Mouse (Mus musculus) embryonic facial prominence, embryonic 15.5 days (tissue): ENCODE measurements around the gene Mcpt8. TPM values are rescaled to one million over a fixed set of nuclear protein-coding genes. Genes with fewer than 3 reads are reported as not detected.

ENCODE experiments used
- microRNA-seq: library from miRNA; unstranded; fragments of <30 nt; microRNA quantifications from one replicate; pipeline ENCODE4, GENCODE M21; 2016; ENCODE audit warnings: borderline number of aligned reads
- polyA plus RNA-seq: library from polyadenylated mRNA; unstranded; fragments of >200 nt; fragmentation: Nextera tagmentation; extraction: Ambion mirVana; gene quantifications from 2 replicates; pipeline ENCODE4 v1.2.1, GENCODE M21; 2015

Gene Mcpt8
- polyA plus RNA-seq, 1 experiment from 2014 or later: 1.5 TPM

Small RNA genes within 50 kb of the gene (microRNA-seq; reads per million reads assigned to microRNA genes)
- not detected for gene Mir6949

Other genes with a start within 250 kb of the Mcpt8 start
- gene Nynrin, start 231.3 kb downstream of the Mcpt8 start, polyA plus RNA-seq: 20.8 and 25.0 TPM in 2 replicates
- 0.33 and 0.35 TPM in 2 replicates for gene Cbln3, start 200.9 kb downstream of the Mcpt8 start, polyA plus RNA-seq
- 18.8 and 19.9 TPM in 2 replicates for gene Khnyn, start 200.3 kb downstream of the Mcpt8 start, polyA plus RNA-seq
- 73.9 and 79.1 TPM in 2 replicates for gene Sdr39u1, start 185.0 kb downstream of the Mcpt8 start, polyA plus RNA-seq
- 320 and 374 TPM in 2 replicates for gene Cma1, start 140.6 kb downstream of the Mcpt8 start, polyA plus RNA-seq
- gene Cma2, start 134.3 kb downstream of the Mcpt8 start, polyA plus RNA-seq: 0.67 and 0.88 TPM in 2 replicates
- gene Mcpt1, start 67.3 kb downstream of the Mcpt8 start, polyA plus RNA-seq: 0.38 and 0.65 TPM in 2 replicates
- not detected in 2 replicates for gene Mcpt9, start 54.8 kb downstream of the Mcpt8 start, polyA plus RNA-seq
- gene Mcpt2, start 43.2 kb downstream of the Mcpt8 start, polyA plus RNA-seq: 3.2 and 3.6 TPM in 2 replicates
- gene Mcpt4, start 23.0 kb downstream of the Mcpt8 start, polyA plus RNA-seq: 25.7 and 32.1 TPM in 2 replicates
- 0.28 and 0.67 TPM in 2 replicates for gene Ctsg, start 17.3 kb upstream of the Mcpt8 start, polyA plus RNA-seq
- gene Gzme, start 35.4 kb upstream of the Mcpt8 start, polyA plus RNA-seq: not detected in 2 replicates
- not detected in 2 replicates for gene Gzmd, start 47.3 kb upstream of the Mcpt8 start, polyA plus RNA-seq
- gene Gzmg, start 74.3 kb upstream of the Mcpt8 start, polyA plus RNA-seq: not detected in 2 replicates
- gene Gzmn, start 89.3 kb upstream of the Mcpt8 start, polyA plus RNA-seq: not detected in 2 replicates
- not detected in 2 replicates for gene Gzmf, start 126.1 kb upstream of the Mcpt8 start, polyA plus RNA-seq
- 0.25 and 0.31 TPM in 2 replicates for gene Gzmc, start 149.4 kb upstream of the Mcpt8 start, polyA plus RNA-seq
- 0.46 and 0.67 TPM in 2 replicates for gene Gzmb, start 177.0 kb upstream of the Mcpt8 start, polyA plus RNA-seq